Mouse (Mus musculus) layer of hippocampus, adult 2 months (tissue): Measurements from ENCODE around the gene Zscan25. TPM values are rescaled to one million over a fixed set of nuclear protein-coding genes. Genes with fewer than 3 reads are reported as not detected.
"Not testable (repeated sequence)": the region's sequence is repeated elsewhere in the genome, so short reads cannot be mapped to it uniquely, and the experiment has no call there.

Experiments
- DNase-seq, 2 experiments: peaks; one replicate each; pipeline ENCODE4 v3.0.0; 2022; ENCODE audit warnings: low spot score in 2 of 2
- H3K27ac ChIP-seq: fragments of 200-600 bp; 2 replicates; pipeline ENCODE4 v1.8.1; 2022
- H3K4me3 ChIP-seq: fragments of 200-600 bp; 2 replicates; pipeline ENCODE4 v1.8.1; 2022; ENCODE audit warnings: mild to moderate bottlenecking
- CTCF ChIP-seq: fragments of 200-600 bp; conservative IDR thresholded peaks from 2 replicates; pipeline ENCODE4 v1.8.1; 2022; ENCODE audit warnings: antibody characterized with exemption, mild to moderate bottlenecking, moderate library complexity
- long read RNA-seq, 2 experiments: library from polyadenylated mRNA; stranded (forward); transcript quantifications; one replicate each; pipeline ENCODE4 v2.0.0; 2021; ENCODE audit warnings: borderline mapping rate in 2 of 2
- total RNA-seq, 2 experiments: library from RNA; stranded (reverse); gene quantifications; 2 replicates each; pipeline ENCODE4 v1.2.3; 2021

The Zscan25 gene
- 10 to 100 TPM; 20.3 to 22.8 TPM for total RNA-seq
- long read RNA-seq, experiment 1, partial matches to known transcripts: 0 of 7 reads
- long read RNA-seq, experiment 1, other reads (novel, unspliced or antisense): 7 of 7 reads
- long read RNA-seq, experiment 2, partial matches to known transcripts: 3 of 14 reads
- long read RNA-seq, experiment 2, other reads (novel, unspliced or antisense): 10 of 14 reads

- Histone ChIP-seq H3K27ac (peak within 1 kb of the TSS; percentile 98), H3K4me3 (peak within 1 kb of the TSS; percentile 76)
- no peak for TF ChIP-seq CTCF
- DNase-seq: peak; percentile 92 to 94
Observed at GRCm38 (mm10) chr5:145280371-145281143, at the start of gene Zscan25. Zscan25 (plus strand) TSS chr5:145280500.

- no peak for DNase-seq
- Histone ChIP-seq H3K27ac (peak overlapping the region; percentile 97), H3K4me3 (peak overlapping the region; percentile 74)
- no peak for TF ChIP-seq CTCF
Observed at GRCm38 (mm10) chr5:145230641-145231040, 49.7 kb upstream of the Zscan25 start.

GRCm38 (mm10) chr5:145231367-145231871 lies 48.9 kb upstream of the Zscan25 start, which contains the start of gene Zfp655:
Zfp655 (plus strand) TSS chr5:145231715.
- Histone ChIP-seq H3K4me3 (peak within 1 kb of the TSS; percentile 74), H3K27ac (peak within 1 kb of the TSS; percentile 97)
- TF ChIP-seq CTCF: no peak
- peak; percentile 98 to 99 for DNase-seq

GRCm38 (mm10) chr5:145231893-145232411 lies 48.3 kb upstream of the Zscan25 start:
- Histone ChIP-seq H3K27ac (peak overlapping the region; percentile 97), H3K4me3 (peak overlapping the region; percentile 74)
- no peak for TF ChIP-seq CTCF
- DNase-seq: peak in 1 of 2 experiments; percentile 16

GRCm38 (mm10) chr5:145234636-145235035 lies 45.7 kb upstream of the Zscan25 start:
- H3K4me3 ChIP-seq: no peak overlapping the region
- peak; percentile 72 for TF ChIP-seq CTCF
- DNase-seq: peak in 1 of 2 experiments; percentile 23
- H3K27ac ChIP-seq: no peak overlapping the region

GRCm38 (mm10) chr5:145249520-145249919 lies 30.8 kb upstream of the Zscan25 start:
- no peak for DNase-seq
- H3K27ac ChIP-seq: no peak overlapping the region
- no peak for TF ChIP-seq CTCF
- H3K4me3 ChIP-seq: no peak overlapping the region

- not testable (repeated sequence) for H3K27ac ChIP-seq, H3K4me3 ChIP-seq, DNase-seq
Observed at GRCm38 (mm10) chr5:145273568-145273967, 6.7 kb upstream of the Zscan25 start.

- no peak overlapping the region for H3K27ac ChIP-seq
- H3K4me3 ChIP-seq: peak overlapping the region; percentile 76
- no peak for TF ChIP-seq CTCF
- no peak for DNase-seq
Observed at GRCm38 (mm10) chr5:145279948-145280347, 352 bp upstream of the Zscan25 start.

GRCm38 (mm10) chr5:145288382-145288781 lies 8.1 kb downstream of the Zscan25 start:
- no peak overlapping the region for H3K27ac ChIP-seq
- no peak for DNase-seq
- no peak for TF ChIP-seq CTCF
- no peak overlapping the region for H3K4me3 ChIP-seq

GRCm38 (mm10) chr5:145290697-145291096 lies 10.4 kb downstream of the Zscan25 start:
- DNase-seq: no peak
- H3K4me3 ChIP-seq: no peak overlapping the region
- no peak for TF ChIP-seq CTCF
- no peak overlapping the region for H3K27ac ChIP-seq

- DNase-seq: no peak
- H3K4me3 ChIP-seq: no peak overlapping the region
- no peak for TF ChIP-seq CTCF
- no peak overlapping the region for H3K27ac ChIP-seq
Observed at GRCm38 (mm10) chr5:145292398-145292797, 12.1 kb downstream of the Zscan25 start.

- DNase-seq: no peak
- no peak overlapping the region for H3K4me3 ChIP-seq
- no peak for TF ChIP-seq CTCF
- no peak overlapping the region for H3K27ac ChIP-seq
Observed at GRCm38 (mm10) chr5:145300469-145300868, 20.2 kb downstream of the Zscan25 start.

- not testable (repeated sequence) for H3K27ac ChIP-seq, DNase-seq, H3K4me3 ChIP-seq
Observed at GRCm38 (mm10) chr5:145301796-145302195, 21.5 kb downstream of the Zscan25 start.
